Mouse (Mus musculus) myocyte (in vitro differentiated cells): Measurements from ENCODE around the gene Ulk2.

Experiments
- MAX ChIP-seq: IDR thresholded peaks from one replicate; pipeline ENCODE4 v1.6.1; 2011; ENCODE audit warnings: low read depth, mild to moderate bottlenecking, control low read depth
- POLR2A ChIP-seq: IDR thresholded peaks from one replicate; pipeline ENCODE4 v1.6.1; 2011; ENCODE audit warnings: low read depth, mild to moderate bottlenecking, control low read depth, moderate library complexity; ENCODE audit not compliant: insufficient read length

DNA sequence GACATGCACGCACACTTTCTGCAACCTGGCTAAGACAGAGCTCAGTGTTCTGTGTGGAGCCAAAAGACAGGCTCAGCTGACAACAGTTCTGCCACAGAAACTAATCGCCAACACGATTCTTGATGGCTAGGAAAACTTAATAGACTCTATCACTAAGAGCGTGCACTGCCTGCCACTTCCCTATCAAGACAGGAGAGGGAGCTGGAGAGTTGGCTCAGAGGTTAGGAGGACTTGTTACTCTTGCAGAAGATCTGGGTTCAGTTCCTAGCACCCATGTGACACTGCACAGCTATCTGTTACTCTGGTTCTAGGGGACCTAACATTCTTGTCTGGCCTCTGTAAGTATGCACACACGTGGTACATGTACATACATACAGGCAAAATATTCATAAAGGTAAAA lies 103.3 kb downstream of the Ulk2 start:
- TF ChIP-seq POLR2A (no peak), MAX (no peak)
